9 mouse cellular contexts compared by ENCODE assay signal in the genomic region with DNA sequence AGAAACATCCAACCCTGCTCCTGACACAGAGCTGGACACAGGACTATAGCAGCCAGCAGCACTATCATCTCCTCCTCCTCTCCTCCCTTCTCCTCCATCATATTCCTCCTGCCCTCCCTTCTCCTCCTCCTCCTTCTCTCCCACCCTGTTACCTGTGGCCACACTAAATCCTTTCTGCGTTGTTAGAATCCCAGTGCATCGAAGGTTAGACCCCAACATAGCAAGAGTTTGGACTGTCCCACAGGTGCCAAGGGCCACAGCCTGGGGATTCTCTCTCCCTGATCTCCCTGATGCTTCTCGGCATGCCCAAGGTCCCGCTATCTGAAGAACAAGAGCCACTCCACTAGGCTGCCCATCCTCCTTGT. TPM values are rescaled to one million over a fixed set of nuclear protein-coding genes. Genes with fewer than 3 reads are reported as not detected.
A peak's percentile ranks its signal among the peaks of the same experiment; 100 is the strongest.
DNase-seq lines count a peak whose midpoint lies in the region; ATAC-seq lines count a peak whose summit lies in the region.
"Had no signal": no experiment of that assay in that cellular context is flagged by ENCODE, and none has a peak within 500 bp of the region (broad histone marks: within the 10 kb centered on the region; RNA-seq: fewer than 3 reads in every experiment).

No protein-coding gene starts in this region.

- H3K27ac ChIP-seq in heart, embryonic 11.5 days (ENCODE audit: low read depth, low read length), result peak overlapping the region; percentile 87
- H3K27ac ChIP-seq in brown adipose tissue, adult 24 weeks (replicated peaks; ENCODE audit: low read depth, low read length), result no peak overlapping the region; the same call in none of the 2 replicates
- H3K27ac ChIP-seq in hindbrain, embryonic 14.5 days, result peak overlapping the region; percentile 43; the same call in 1 of the 2 replicates
- no peak overlapping the region for H3K27ac ChIP-seq in midbrain, embryonic 15.5 days

- no peaks in the 10 kb centered on the region for H3K36me3 ChIP-seq in heart, embryonic 11.5 days (ENCODE audit: control insufficient read depth, insufficient read depth, low read length)
- H3K36me3 ChIP-seq in hindbrain, embryonic 14.5 days (replicated peaks; ENCODE audit: control insufficient read depth, insufficient read depth), result no peaks in the 10 kb centered on the region
- no peaks in the 10 kb centered on the region for H3K36me3 ChIP-seq in midbrain, embryonic 15.5 days (replicated peaks)
- H3K36me3 ChIP-seq: G1E had no signal

- H3K9me3 ChIP-seq in heart, embryonic 11.5 days (replicated peaks; ENCODE audit: control insufficient read depth, low read length), result no peaks in the 10 kb centered on the region
- H3K9me3 ChIP-seq in hindbrain, embryonic 14.5 days (ENCODE audit: control insufficient read depth, low read length), result no peaks in the 10 kb centered on the region
- H3K9me3 ChIP-seq in midbrain, embryonic 15.5 days, result no peaks in the 10 kb centered on the region

- peak overlapping the region; percentile 80 for H3K9ac ChIP-seq in heart, embryonic 11.5 days (ENCODE audit: low read depth, low read length)
- peak overlapping the region; percentile 58; the same call in 1 of the 2 replicates for H3K9ac ChIP-seq in hindbrain, embryonic 14.5 days
- no peak overlapping the region; the same call in 1 of the 2 replicates for H3K9ac ChIP-seq in midbrain, embryonic 15.5 days

- H3K4me2 ChIP-seq in heart, embryonic 11.5 days, result peak overlapping the region; percentile 85
- peak overlapping the region; percentile 87 for H3K4me2 ChIP-seq in hindbrain, embryonic 14.5 days (replicated peaks)
- H3K4me2 ChIP-seq in midbrain, embryonic 15.5 days, result peak overlapping the region; percentile 69

- DNase-seq in heart, postnatal 4 days, result no peak
- no peak for DNase-seq in hindbrain, embryonic 14.5 days (ENCODE audit: low spot score)
- no peak for DNase-seq in layer of hippocampus, adult 9-11 months
- DNase-seq in layer of hippocampus, postnatal 14 days (ENCODE audit: low spot score in 2 of 2), result no peak

- ATAC-seq in heart, embryonic 11.5 days (replicated peaks; ENCODE audit: insufficient number of reproducible peaks, low FRiP score, low TSS enrichment), result no peak
- ATAC-seq in hindbrain, embryonic 14.5 days (ENCODE audit: low FRiP score), result no peak
- no peak for ATAC-seq in midbrain, embryonic 15.5 days (replicated peaks)
- no peak for ATAC-seq in megakaryocyte progenitor cell, adult 5-6 weeks (replicated peaks; ENCODE audit: poor library complexity)

- H3K4me3 ChIP-seq in heart, embryonic 11.5 days (ENCODE audit: low read depth, low read length), result peak overlapping the region; percentile 57
- H3K4me3 ChIP-seq in brown adipose tissue, adult 24 weeks (ENCODE audit: insufficient read depth, low read depth, low read length), result peak overlapping the region; percentile 53
- peak overlapping the region; percentile 41 for H3K4me3 ChIP-seq in hindbrain, embryonic 14.5 days (replicated peaks; ENCODE audit: low read length)
- H3K4me3 ChIP-seq in midbrain, embryonic 15.5 days, result peak overlapping the region; percentile 36

- WGBS in heart, embryonic 11.5 days (ENCODE audit: insufficient replicate concordance), result 30% methylated on average over 4 of the region's 4 CpGs
- 43% methylated on average over 4 of the region's 4 CpGs for WGBS in hindbrain, embryonic 14.5 days
- WGBS in midbrain, embryonic 15.5 days, result 29% methylated on average over 4 of the region's 4 CpGs

- peaks cover 19% of the 10 kb centered on the region; the same call in 1 of the 2 replicates for H3K4me1 ChIP-seq in heart, embryonic 11.5 days (ENCODE audit: control insufficient read depth, insufficient read depth, low read length)
- H3K4me1 ChIP-seq in brown adipose tissue, adult 24 weeks (ENCODE audit: control insufficient read depth, insufficient read depth, insufficient read length, low read length), result no peaks in the 10 kb centered on the region
- H3K4me1 ChIP-seq in hindbrain, embryonic 14.5 days (replicated peaks; ENCODE audit: control insufficient read depth, insufficient read depth, low read length), result peaks cover 9% of the 10 kb centered on the region
- peaks cover 12% of the 10 kb centered on the region for H3K4me1 ChIP-seq in midbrain, embryonic 15.5 days

- no peaks in the 10 kb centered on the region for H3K27me3 ChIP-seq in heart, embryonic 11.5 days (ENCODE audit: control insufficient read depth, insufficient read depth, low read length)
- H3K27me3 ChIP-seq in hindbrain, embryonic 14.5 days (ENCODE audit: control insufficient read depth, insufficient read depth, low read length), result peaks cover 7% of the 10 kb centered on the region; the same call in 1 of the 2 replicates
- H3K27me3 ChIP-seq in midbrain, embryonic 15.5 days (replicated peaks), result peaks cover 15% of the 10 kb centered on the region; the same call in 1 of the 2 replicates

RNA-seq across cellular contexts. Expression of gene Daam2, which starts 0.7 kb away (rescaled TPM):
- 4.5 and 5.7 TPM in 2 replicates for polyA plus RNA-seq in heart, embryonic 11.5 days (2014; fragmentation: Nextera tagmentation; extraction: Ambion mirVana)
- 10 to 100 TPM; 16.0 to 18.5 TPM for total RNA-seq in heart, postnatal 4 days (2021)
- 1.2 TPM in 2 replicates for polyA plus RNA-seq in brown adipose tissue, adult 24 weeks (2012; ENCODE audit: insufficient read depth, insufficient read length, missing spikeins)
- 3.1 and 3.2 TPM in 2 replicates for polyA plus RNA-seq in hindbrain, embryonic 14.5 days (2014; fragmentation: Nextera tagmentation; extraction: Ambion mirVana)
- polyA plus RNA-seq in midbrain, embryonic 15.5 days (2015; fragmentation: Nextera tagmentation; extraction: Ambion mirVana), result 2.0 and 2.1 TPM in 2 replicates
- total RNA-seq in layer of hippocampus, postnatal 14 days (2021), result 10 to 100 TPM; 62.8 to 73.6 TPM
- total RNA-seq in megakaryocyte progenitor cell, adult 5-6 weeks (2015), result not detected in 2 replicates
- total RNA-seq in megakaryocyte progenitor cell, adult 5-6 weeks (2017), result not detected in 2 replicates
- polyA plus RNA-seq: G1E had no signal

RNA-seq across cellular contexts. Expression of gene Kif6, which starts 51.5 kb away (rescaled TPM):
- 1.9 and 2.1 TPM in 2 replicates for polyA plus RNA-seq in heart, embryonic 11.5 days (2014; fragmentation: Nextera tagmentation; extraction: Ambion mirVana)
- total RNA-seq in heart, postnatal 4 days (2021), result 1 to 10 TPM; 1.9 to 3.2 TPM
- not detected in 2 replicates for polyA plus RNA-seq in brown adipose tissue, adult 24 weeks (2012; ENCODE audit: insufficient read depth, insufficient read length, missing spikeins)
- polyA plus RNA-seq in hindbrain, embryonic 14.5 days (2014; fragmentation: Nextera tagmentation; extraction: Ambion mirVana), result 2.3 and 3.7 TPM in 2 replicates
- 2.3 and 2.8 TPM in 2 replicates for polyA plus RNA-seq in midbrain, embryonic 15.5 days (2015; fragmentation: Nextera tagmentation; extraction: Ambion mirVana)
- 1 to 10 TPM; 3.9 to 4.8 TPM for total RNA-seq in layer of hippocampus, postnatal 14 days (2021)
- 0.17 TPM in 1 of 2 replicates, not detected in the other for total RNA-seq in megakaryocyte progenitor cell, adult 5-6 weeks (2015)
- 0.27 TPM in 1 of 2 replicates, not detected in the other for total RNA-seq in megakaryocyte progenitor cell, adult 5-6 weeks (2017)
- polyA plus RNA-seq: G1E had no signal

Comparison
In these comparisons a context has a peak if more than half of its experiments do, and no peak if none do; other contexts are left out.
1. H3K27ac ChIP-seq: peak in heart, embryonic 11.5 days (single experiment) and hindbrain, embryonic 14.5 days (single experiment); none in brown adipose tissue, adult 24 weeks (single experiment) and midbrain, embryonic 15.5 days (single experiment).
2. Peak in every context shown above with its lines, with median percentiles within 50 percentile points of each other: H3K4me2 ChIP-seq and H3K4me3 ChIP-seq.